Mouse (Mus musculus) embryonic facial prominence, embryonic 11.5 days (tissue): ENCODE measurements around the gene Eva1b. TPM values are rescaled to one million over a fixed set of nuclear protein-coding genes. Genes with fewer than 3 reads are reported as not detected.

ENCODE experiments used
- ATAC-seq: fragments of 200-750 bp; cut with Nextera tagmentation; replicated peaks from 2 replicates; pipeline ENCODE4 v1.8.0; 2017; ENCODE audit warnings: low read depth; ENCODE audit not compliant: insufficient number of reproducible peaks, low FRiP score, low TSS enrichment
- DNase-seq: peaks from one replicate; pipeline ENCODE4 v3.0.0-alpha.2; 2015; ENCODE audit warnings: low spot score
- H3K27ac ChIP-seq: fragments of 300-500 bp; sonication (generic); replicated peaks from 2 replicates; pipeline ENCODE4 v1.5.1; 2014; ENCODE audit warnings: mild to moderate bottlenecking, low read depth, low read length, control low read depth
- H3K27me3 ChIP-seq: fragments of 300-500 bp; sonication (generic); 2 replicates; pipeline ENCODE4 v1.6.1; 2014; ENCODE audit warnings: mild to moderate bottlenecking, low read length, moderate library complexity, mixed read lengths; ENCODE audit not compliant: control insufficient read depth, insufficient read depth
- H3K36me3 ChIP-seq: fragments of 300-500 bp; sonication (generic); replicated peaks from 2 replicates; pipeline ENCODE4 v1.6.1; 2014; ENCODE audit warnings: low read depth, mild to moderate bottlenecking, low read length, moderate library complexity, mixed read lengths; ENCODE audit not compliant: control insufficient read depth, insufficient read depth
- H3K4me1 ChIP-seq: fragments of 300-500 bp; sonication (generic); 2 replicates; pipeline ENCODE4 v1.6.1; 2014; ENCODE audit warnings: low read length, mixed read lengths; ENCODE audit not compliant: control insufficient read depth, insufficient read depth
- H3K4me2 ChIP-seq: fragments of 300-500 bp; sonication (generic); 2 replicates; pipeline ENCODE4 v1.6.1; 2014; ENCODE audit warnings: low read depth, mild to moderate bottlenecking, control low read depth, low read length, moderate library complexity
- H3K4me3 ChIP-seq: fragments of 300-500 bp; sonication (generic); 2 replicates; pipeline ENCODE4 v1.5.1; 2014; ENCODE audit warnings: low read depth, low read length, control low read depth
- H3K9ac ChIP-seq: fragments of 300-500 bp; sonication (generic); replicated peaks from 2 replicates; pipeline ENCODE4 v1.6.1; 2014; ENCODE audit warnings: mild to moderate bottlenecking, control low read depth, low read length
- H3K9me3 ChIP-seq: fragments of 300-500 bp; sonication (generic); replicated peaks from 2 replicates; pipeline ENCODE4 v1.6.1; 2016; ENCODE audit warnings: mild to moderate bottlenecking, low read length, inconsistent platforms, mixed read lengths; ENCODE audit not compliant: control insufficient read depth
- WGBS: fragments of 180-500 bp; shearing (Covaris S2); extraction: QIAGEN DNeasy Blood & Tissue Kit; methylation state at CpG from one replicate; pipeline ENCODE4 v1.1.7; 2014; 5-methylcytosine and 5-hydroxymethylcytosine counted together
- polyA plus RNA-seq: library from polyadenylated mRNA; unstranded; fragments of >200 nt; fragmentation: Nextera tagmentation; extraction: Ambion mirVana; gene quantifications from 2 replicates; pipeline ENCODE4 v1.2.1, GENCODE M21; 2014

The Eva1b gene
- polyA plus RNA-seq, 1 experiment from 2014 or later, result 48.9 TPM

- no peaks in the 10 kb centered on the region for H3K4me1 ChIP-seq
These were observed 42.3 kb upstream of the Eva1b start for GRCm38 (mm10) chr4:126105131-126105783.

GRCm38 (mm10) chr4:126108061-126108740 is 39.3 kb upstream of the Eva1b start:
- no peak overlapping the region for H3K4me3 ChIP-seq
- H3K9ac ChIP-seq, result no peak overlapping the region
- no peak overlapping the region for H3K27ac ChIP-seq
- H3K9me3 ChIP-seq, result no peaks in the 10 kb centered on the region
- ATAC-seq, result no peak
- H3K36me3 ChIP-seq, result no peaks in the 10 kb centered on the region
- WGBS, result 43% methylated on average over 8 of the region's 8 CpGs
- no peak for DNase-seq
- H3K27me3 ChIP-seq, result no peaks in the 10 kb centered on the region
- H3K4me1 ChIP-seq, result peaks cover 8% of the 10 kb centered on the region
- H3K4me2 ChIP-seq, result no peak overlapping the region

More at GRCm38 (mm10) chr4:126105131-126105783, 42.3 kb upstream of the Eva1b start:
- ATAC-seq (no peak), DNase-seq (no peak)
- H3K4me2 ChIP-seq, result no peak overlapping the region
- H3K9me3 ChIP-seq, result no peaks in the 10 kb centered on the region
- H3K27me3 ChIP-seq, result no peaks in the 10 kb centered on the region
- WGBS, result 56% methylated on average over 7 of the region's 7 CpGs
- H3K4me3 ChIP-seq, result no peak overlapping the region
- no peak overlapping the region for H3K27ac ChIP-seq
- H3K36me3 ChIP-seq, result no peaks in the 10 kb centered on the region
- no peak overlapping the region for H3K9ac ChIP-seq

DNA sequence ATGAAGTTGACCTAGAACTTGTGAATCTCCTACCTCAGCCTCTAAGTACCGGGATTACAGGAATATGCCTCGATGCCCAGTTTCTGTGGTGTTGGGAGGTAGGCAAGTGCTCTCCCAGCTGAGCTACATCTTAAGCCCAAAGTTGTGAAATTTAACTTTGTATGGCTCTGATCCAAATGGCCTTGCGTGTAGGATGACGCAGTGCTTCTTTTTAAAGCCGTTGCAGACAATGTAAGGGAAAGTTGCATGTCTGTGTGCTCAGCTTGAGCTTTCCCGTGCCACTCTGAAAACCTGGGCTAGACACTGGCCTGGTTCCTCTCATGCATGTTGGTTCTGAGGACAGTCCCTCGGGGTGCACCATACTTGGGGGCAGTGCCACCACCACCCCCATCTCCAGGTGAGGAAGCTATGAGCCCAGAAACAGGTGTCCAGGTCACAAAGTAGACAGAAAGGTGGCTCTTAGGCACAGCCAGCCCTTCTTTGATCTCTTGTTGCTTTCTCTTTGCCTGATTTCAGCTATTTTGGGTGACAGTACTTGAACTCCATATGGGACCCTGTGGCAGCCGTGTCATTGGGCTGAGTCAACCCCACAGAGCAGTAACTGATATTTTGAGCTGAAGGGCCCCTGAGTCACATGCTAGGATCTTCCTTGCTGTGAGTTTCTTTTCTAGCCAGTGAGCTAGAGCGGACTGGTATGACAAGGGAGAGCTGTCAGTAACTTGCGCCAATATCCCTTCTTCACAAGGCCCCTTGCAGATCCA is 37.8 kb upstream of the Eva1b start:
- Histone ChIP-seq H3K27ac (no peak overlapping the region; the same call in 1 of the 2 replicates), H3K9me3 (no peaks in the 10 kb centered on the region), H3K4me2 (no peak overlapping the region), H3K4me3 (no peak overlapping the region), H3K27me3 (no peaks in the 10 kb centered on the region), H3K36me3 (no peaks in the 10 kb centered on the region), H3K9ac (0 out of 2 replicates have a peak overlapping the region, but pooled peaks have one; percentile 18), H3K4me1 (peaks cover 8% of the 10 kb centered on the region)
- DNase-seq (no peak), ATAC-seq (0 out of 2 replicates have a peak, but pooled peaks have one; percentile 14)
- 82% methylated on average over 10 of the region's 10 CpGs for WGBS

- peak overlapping the region; percentile 33; the same call in 1 of the 2 replicates for H3K9ac ChIP-seq
- H3K9me3 ChIP-seq, result no peaks in the 10 kb centered on the region
- H3K36me3 ChIP-seq, result no peaks in the 10 kb centered on the region
- H3K4me1 ChIP-seq, result peaks cover 8% of the 10 kb centered on the region
- no peak overlapping the region for H3K4me3 ChIP-seq
- H3K27ac ChIP-seq, result peak overlapping the region; percentile 66
- H3K4me2 ChIP-seq, result peak overlapping the region; percentile 17
- no peaks in the 10 kb centered on the region for H3K27me3 ChIP-seq
- ATAC-seq (peak; percentile 74), DNase-seq (peak; percentile 58)
- WGBS, result 9% methylated on average over 12 of the region's 12 CpGs
These were observed 37.0 kb upstream of the Eva1b start for GRCm38 (mm10) chr4:126110374-126111152.

GRCm38 (mm10) chr4:126111153-126111549 is 36.4 kb upstream of the Eva1b start:
- Histone ChIP-seq H3K36me3 (no peaks in the 10 kb centered on the region), H3K27me3 (no peaks in the 10 kb centered on the region), H3K4me1 (peaks cover 8% of the 10 kb centered on the region), H3K4me3 (no peak overlapping the region), H3K9ac (no peak overlapping the region; the same call in 1 of the 2 replicates), H3K4me2 (no peak overlapping the region), H3K27ac (peak overlapping the region; percentile 66), H3K9me3 (no peaks in the 10 kb centered on the region)
- ATAC-seq (no peak), DNase-seq (no peak)
- WGBS, result 18% methylated on average over 7 of the region's 7 CpGs

DNA sequence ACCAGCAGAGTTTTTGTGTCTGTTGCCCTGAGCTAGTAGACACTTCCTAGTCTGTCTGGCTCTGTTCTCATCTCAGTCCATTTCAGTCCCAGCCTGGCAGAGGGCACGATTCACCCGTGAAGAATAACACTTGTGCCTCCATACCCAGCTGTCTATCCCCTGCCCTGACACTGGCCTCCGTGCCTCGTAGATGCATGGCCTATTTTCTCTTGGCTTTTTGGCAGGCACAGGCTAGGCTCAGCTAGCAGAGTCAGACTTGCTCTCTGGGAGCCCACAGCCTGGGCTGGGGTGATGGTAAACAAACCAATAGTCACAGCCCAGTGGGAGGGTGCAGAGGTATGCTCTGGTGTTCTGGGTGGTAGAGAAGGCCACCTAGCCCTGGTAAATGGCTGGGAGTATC is 34.3 kb upstream of the Eva1b start:
- H3K4me1 ChIP-seq, result peaks cover 8% of the 10 kb centered on the region
- H3K9me3 ChIP-seq, result no peaks in the 10 kb centered on the region
- DNase-seq, result no peak
- no peak overlapping the region for H3K4me2 ChIP-seq
- H3K27ac ChIP-seq, result no peak overlapping the region
- no peak overlapping the region for H3K4me3 ChIP-seq
- 83% methylated on average over 4 of the region's 4 CpGs for WGBS
- no peaks in the 10 kb centered on the region for H3K27me3 ChIP-seq
- H3K9ac ChIP-seq, result no peak overlapping the region
- no peaks in the 10 kb centered on the region for H3K36me3 ChIP-seq
- no peak for ATAC-seq

DNA sequence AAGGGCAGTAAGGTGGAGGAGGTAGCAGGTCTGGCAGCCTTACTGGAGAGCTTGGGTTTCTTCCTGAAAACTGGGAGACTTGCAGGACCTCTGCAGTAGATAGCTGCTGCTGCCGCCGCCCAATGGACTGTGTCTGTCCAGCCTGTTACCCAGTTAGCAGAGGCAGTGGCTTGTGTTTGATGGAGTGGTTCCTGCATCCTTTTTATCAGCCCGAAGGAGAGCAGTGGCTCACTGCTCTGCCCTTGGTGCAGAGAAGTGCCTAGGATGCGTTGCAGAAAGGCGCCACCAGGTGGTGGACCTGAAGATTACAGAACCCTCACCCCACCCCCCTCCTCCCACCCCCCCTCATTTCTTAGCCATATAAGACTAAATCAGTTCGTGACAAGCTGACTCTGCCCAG is 33.6 kb upstream of the Eva1b start:
- 26% methylated on average over 6 of the region's 6 CpGs for WGBS
- H3K4me1 ChIP-seq, result peaks cover 8% of the 10 kb centered on the region
- no peak overlapping the region for H3K4me3 ChIP-seq
- no peak overlapping the region for H3K9ac ChIP-seq
- no peaks in the 10 kb centered on the region for H3K36me3 ChIP-seq
- DNase-seq, result peak; percentile 51
- ATAC-seq, result no peak
- no peaks in the 10 kb centered on the region for H3K27me3 ChIP-seq
- H3K27ac ChIP-seq, result no peak overlapping the region
- H3K9me3 ChIP-seq, result no peaks in the 10 kb centered on the region
- no peak overlapping the region for H3K4me2 ChIP-seq
